Mouse (Mus musculus): ENCODE measurements at regions not wholly inside any gene's neighbourhood (a gene's known extent, or its start where the extent isn't known, plus 50 kb on each side); places are given as distances from the start of the nearest gene placed in this dataset.
"Not testable (repeated sequence)": the region's sequence is repeated elsewhere in the genome, so short reads cannot be mapped to it uniquely, and the experiment has no call there.

DNA sequence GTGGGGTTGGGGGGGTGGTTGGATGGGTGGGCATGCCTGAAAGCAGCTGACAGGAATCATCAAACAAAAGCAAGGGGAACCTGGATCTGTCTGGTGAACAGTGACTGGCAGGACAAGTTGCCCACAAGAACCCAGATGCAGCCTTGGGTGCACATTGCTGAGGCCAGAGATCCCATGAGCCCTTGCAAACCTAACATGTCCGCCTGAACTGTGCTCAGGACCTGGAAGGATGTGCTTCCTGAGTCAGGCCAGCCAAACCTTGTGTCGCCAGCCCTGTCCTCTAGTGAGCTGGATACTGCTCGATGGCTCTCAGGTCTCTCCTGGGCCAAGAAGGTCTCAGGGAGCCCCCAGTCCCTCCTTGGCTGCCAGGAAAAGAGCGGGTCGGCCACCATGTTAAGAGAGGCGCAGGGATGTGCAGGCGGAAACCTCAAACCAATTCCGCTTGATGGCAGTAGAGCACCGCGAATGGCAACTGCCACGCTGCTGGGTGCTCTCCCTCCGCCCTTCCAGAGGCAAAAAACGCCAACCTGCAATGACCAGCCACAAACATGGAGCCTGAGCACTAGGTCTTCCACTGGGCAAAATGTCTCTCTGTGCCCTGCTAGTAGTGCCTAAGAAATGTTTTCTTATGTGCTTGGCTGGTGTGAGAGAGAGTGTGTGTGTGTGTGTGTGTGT is 140.2 kb downstream of the Pls3 start:
- not testable (repeated sequence) for H3K4me1 ChIP-seq (replicated peaks; ENCODE audit: control insufficient read depth, insufficient read depth, low read length); H3K4me2 ChIP-seq (ENCODE audit: low read length); H3K27me3 ChIP-seq (replicated peaks; ENCODE audit: control insufficient read depth, insufficient read depth, low read length); H3K36me3 ChIP-seq (ENCODE audit: control insufficient read depth, insufficient read depth); H3K9me3 ChIP-seq (ENCODE audit: control insufficient read depth, low read length); H3K27ac ChIP-seq (ENCODE audit: low read length); H3K9ac ChIP-seq (replicated peaks; ENCODE audit: low read depth, low read length); ATAC-seq; H3K4me3 ChIP-seq (replicated peaks; ENCODE audit: low read length)
- WGBS, result 74% methylated on average over 8 of the region's 13 CpGs

DNA sequence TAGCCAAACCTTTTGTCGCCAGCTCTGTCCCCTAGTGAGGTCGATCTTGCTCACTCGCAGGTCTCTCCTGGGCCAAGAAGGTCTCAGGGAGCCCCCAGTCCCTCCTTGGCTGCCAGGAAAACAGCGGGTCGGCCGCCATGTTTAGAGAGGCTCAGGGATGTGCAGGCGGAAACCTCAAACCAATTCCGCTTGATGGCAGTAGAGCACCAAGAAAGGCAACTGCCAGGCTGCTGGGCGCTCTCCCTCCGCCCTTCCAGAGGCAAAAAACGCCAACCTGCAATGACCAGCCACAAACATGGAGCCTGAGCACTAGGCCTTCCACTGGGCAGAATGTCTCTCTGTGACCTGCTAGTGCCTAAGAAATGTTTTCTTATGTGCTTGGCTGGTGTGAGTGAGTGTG is 141.3 kb downstream of the Pls3 start:
- H3K9me3 ChIP-seq (ENCODE audit: control insufficient read depth, low read length); H3K4me2 ChIP-seq (ENCODE audit: low read length); H3K4me3 ChIP-seq (replicated peaks; ENCODE audit: low read length); H3K27ac ChIP-seq (ENCODE audit: low read length); H3K36me3 ChIP-seq (ENCODE audit: control insufficient read depth, insufficient read depth); H3K4me1 ChIP-seq (replicated peaks; ENCODE audit: control insufficient read depth, insufficient read depth, low read length); H3K27me3 ChIP-seq (replicated peaks; ENCODE audit: control insufficient read depth, insufficient read depth, low read length); H3K9ac ChIP-seq (replicated peaks; ENCODE audit: low read depth, low read length); ATAC-seq: not testable (repeated sequence)
- 69% methylated on average over 11 of the region's 11 CpGs for WGBS

DNA sequence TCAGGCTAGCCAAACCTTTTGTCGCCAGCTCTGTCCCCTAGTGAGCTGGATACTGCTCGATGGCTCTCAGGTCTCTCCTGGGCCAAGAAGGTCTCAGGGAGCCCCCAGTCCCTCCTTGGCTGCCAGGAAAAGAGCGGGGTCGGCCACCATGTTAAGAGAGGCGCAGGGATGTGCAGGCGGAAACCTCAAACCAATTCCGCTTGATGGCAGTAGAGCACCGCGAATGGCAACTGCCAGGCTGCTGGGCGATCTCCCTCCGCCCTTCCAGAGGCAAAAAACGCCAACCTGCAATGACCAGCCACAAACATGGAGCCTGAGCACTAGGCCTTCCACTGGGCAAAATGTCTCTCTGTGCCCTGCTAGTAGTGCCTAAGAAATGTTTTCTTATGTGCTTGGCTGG is 145.2 kb downstream of the Pls3 start:
- not testable (repeated sequence) for ATAC-seq

DNA sequence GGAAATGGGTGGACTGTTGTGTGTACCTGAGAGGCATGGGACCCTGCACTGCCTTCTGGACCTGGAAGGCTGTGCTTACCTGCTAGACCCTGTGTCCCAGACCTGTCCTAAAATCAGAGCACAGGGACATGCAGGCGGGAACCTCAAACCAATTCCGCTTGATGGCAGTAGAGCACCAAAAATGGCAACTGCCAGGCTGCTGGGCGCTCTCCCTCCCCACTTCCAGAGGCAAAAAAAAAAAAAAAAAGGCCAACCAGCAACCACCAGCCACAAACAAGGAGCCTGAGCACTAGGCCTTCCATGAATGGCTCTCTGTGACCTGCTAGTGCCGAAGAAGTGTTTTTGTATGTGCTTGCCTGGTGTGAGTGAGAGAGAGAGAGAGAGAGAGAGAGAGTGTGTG is 146.5 kb downstream of the Pls3 start:
- H3K9me3 ChIP-seq (ENCODE audit: control insufficient read depth, low read length), result no peaks in the 10 kb centered on the region
- no peaks in the 10 kb centered on the region for H3K27me3 ChIP-seq (replicated peaks; ENCODE audit: control insufficient read depth, insufficient read depth, low read length)
- WGBS, result 75% methylated on average over 4 of the region's 4 CpGs
- no peak overlapping the region for H3K4me3 ChIP-seq (replicated peaks; ENCODE audit: low read length)
- no peak overlapping the region for H3K9ac ChIP-seq (replicated peaks; ENCODE audit: low read depth, low read length)
- H3K4me1 ChIP-seq (replicated peaks; ENCODE audit: control insufficient read depth, insufficient read depth, low read length), result no peaks in the 10 kb centered on the region
- H3K36me3 ChIP-seq (ENCODE audit: control insufficient read depth, insufficient read depth), result no peaks in the 10 kb centered on the region
- no peak overlapping the region for H3K4me2 ChIP-seq (ENCODE audit: low read length)
- ATAC-seq, result no peak
- H3K27ac ChIP-seq (ENCODE audit: low read length), result no peak overlapping the region

More for the DNA sequence above, 145.2 kb downstream of the Pls3 start:
- H3K4me1 ChIP-seq (replicated peaks; ENCODE audit: control insufficient read depth, insufficient read depth, low read length); H3K27me3 ChIP-seq (replicated peaks; ENCODE audit: control insufficient read depth, insufficient read depth, low read length); H3K27ac ChIP-seq (ENCODE audit: low read length); H3K9me3 ChIP-seq (ENCODE audit: control insufficient read depth, low read length); H3K4me3 ChIP-seq (replicated peaks; ENCODE audit: low read length); H3K36me3 ChIP-seq (ENCODE audit: control insufficient read depth, insufficient read depth); H3K9ac ChIP-seq (replicated peaks; ENCODE audit: low read depth, low read length); H3K4me2 ChIP-seq (ENCODE audit: low read length): not testable (repeated sequence)
- WGBS, result 91% methylated on average over 12 of the region's 12 CpGs

DNA sequence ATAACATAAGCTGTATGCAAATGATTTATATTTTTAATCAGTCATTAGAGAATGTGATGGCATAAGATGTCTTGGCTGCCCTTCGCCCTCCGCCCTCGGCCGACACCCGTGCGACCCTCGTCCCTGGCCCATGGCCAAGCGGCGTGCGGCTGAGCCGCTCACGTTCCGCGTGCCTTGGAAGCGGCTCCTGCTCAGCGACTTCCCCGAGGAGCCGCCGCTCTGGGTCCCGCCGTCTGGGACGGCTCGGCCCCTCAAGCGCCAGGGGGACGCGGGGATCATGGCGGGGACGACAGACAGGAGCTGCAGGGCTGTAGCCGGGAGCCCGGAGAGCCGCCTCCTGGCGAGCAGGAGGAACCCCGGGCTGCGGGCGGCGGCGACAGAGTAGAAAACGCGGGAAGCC is 145.5 kb upstream of the Rab39b start:
- not testable (repeated sequence) for H3K36me3 ChIP-seq (ENCODE audit: control insufficient read depth, insufficient read depth); H3K27me3 ChIP-seq (replicated peaks; ENCODE audit: control insufficient read depth, insufficient read depth, low read length); H3K9me3 ChIP-seq (ENCODE audit: control insufficient read depth, low read length); H3K4me1 ChIP-seq (replicated peaks; ENCODE audit: control insufficient read depth, insufficient read depth, low read length); H3K9ac ChIP-seq (replicated peaks; ENCODE audit: low read depth, low read length); H3K4me3 ChIP-seq (replicated peaks; ENCODE audit: low read length); H3K4me2 ChIP-seq (ENCODE audit: low read length); H3K27ac ChIP-seq (ENCODE audit: low read length)
- WGBS, result 62% methylated on average over 26 of the region's 39 CpGs
- 0 out of 2 replicates have a peak, but pooled peaks have one; percentile 20 for ATAC-seq

DNA sequence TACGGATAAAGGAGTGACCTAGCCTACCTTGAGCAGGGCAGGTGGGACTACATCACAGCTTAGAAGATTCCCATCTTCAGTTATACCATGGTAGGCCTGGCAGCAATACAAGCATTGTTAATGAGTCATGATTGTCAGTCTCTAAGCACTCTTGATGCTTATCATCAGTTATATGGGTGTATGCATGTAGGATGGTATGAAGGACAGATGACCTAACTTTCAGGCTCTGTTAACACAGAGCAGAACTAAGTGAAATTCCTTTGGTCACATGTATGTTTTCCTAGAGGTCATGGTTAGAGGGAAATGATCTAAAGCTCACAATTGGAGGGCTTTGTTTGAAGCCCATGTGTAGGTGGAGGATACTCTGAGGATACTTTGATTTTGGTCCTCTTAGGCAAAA is 121.9 kb upstream of the Rab39b start:
- ATAC-seq, result no peak
- 27% methylated on average over 1 of the region's 1 CpGs for WGBS
- H3K36me3 ChIP-seq (ENCODE audit: control insufficient read depth, insufficient read depth), result no peaks in the 10 kb centered on the region

DNA sequence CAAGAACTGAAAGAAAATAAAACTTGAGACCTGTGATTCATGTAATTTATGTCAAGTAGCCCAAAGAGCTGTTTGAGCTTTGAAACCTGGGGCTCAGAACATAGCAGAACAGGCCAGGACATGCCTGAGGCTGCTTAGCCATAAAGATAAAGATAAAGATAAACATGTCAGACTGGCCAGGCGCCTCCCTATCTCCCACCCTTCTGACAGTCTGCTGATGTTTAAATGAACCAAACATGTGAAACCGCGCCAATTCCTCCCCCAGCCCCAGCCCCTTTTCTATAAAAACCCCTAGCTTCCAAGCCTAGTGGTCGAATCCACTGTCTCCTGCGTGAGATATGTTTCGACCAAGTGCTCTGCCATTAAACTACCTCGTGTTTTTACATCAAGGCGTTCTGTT is 97.2 kb upstream of the Rab39b start:
- H3K27ac ChIP-seq (ENCODE audit: low read length); H3K36me3 ChIP-seq (ENCODE audit: control insufficient read depth, insufficient read depth); H3K4me3 ChIP-seq (replicated peaks; ENCODE audit: low read length); H3K9me3 ChIP-seq (ENCODE audit: control insufficient read depth, low read length); ATAC-seq; H3K9ac ChIP-seq (replicated peaks; ENCODE audit: low read depth, low read length); H3K27me3 ChIP-seq (replicated peaks; ENCODE audit: control insufficient read depth, insufficient read depth, low read length); H3K4me1 ChIP-seq (replicated peaks; ENCODE audit: control insufficient read depth, insufficient read depth, low read length); H3K4me2 ChIP-seq (ENCODE audit: low read length): not testable (repeated sequence)
- WGBS, result 94% methylated on average over 8 of the region's 8 CpGs

More for the DNA sequence above, 121.9 kb upstream of the Rab39b start:
- H3K4me2 ChIP-seq (ENCODE audit: low read length), result no peak overlapping the region
- H3K9me3 ChIP-seq (ENCODE audit: control insufficient read depth, low read length), result peaks cover 5% of the 10 kb centered on the region; the same call in 1 of the 2 replicates
- H3K9ac ChIP-seq (replicated peaks; ENCODE audit: low read depth, low read length), result no peak overlapping the region
- no peak overlapping the region for H3K27ac ChIP-seq (ENCODE audit: low read length)
- no peak overlapping the region for H3K4me3 ChIP-seq (replicated peaks; ENCODE audit: low read length)
- no peaks in the 10 kb centered on the region for H3K4me1 ChIP-seq (replicated peaks; ENCODE audit: control insufficient read depth, insufficient read depth, low read length)
- no peaks in the 10 kb centered on the region for H3K27me3 ChIP-seq (replicated peaks; ENCODE audit: control insufficient read depth, insufficient read depth, low read length)

DNA sequence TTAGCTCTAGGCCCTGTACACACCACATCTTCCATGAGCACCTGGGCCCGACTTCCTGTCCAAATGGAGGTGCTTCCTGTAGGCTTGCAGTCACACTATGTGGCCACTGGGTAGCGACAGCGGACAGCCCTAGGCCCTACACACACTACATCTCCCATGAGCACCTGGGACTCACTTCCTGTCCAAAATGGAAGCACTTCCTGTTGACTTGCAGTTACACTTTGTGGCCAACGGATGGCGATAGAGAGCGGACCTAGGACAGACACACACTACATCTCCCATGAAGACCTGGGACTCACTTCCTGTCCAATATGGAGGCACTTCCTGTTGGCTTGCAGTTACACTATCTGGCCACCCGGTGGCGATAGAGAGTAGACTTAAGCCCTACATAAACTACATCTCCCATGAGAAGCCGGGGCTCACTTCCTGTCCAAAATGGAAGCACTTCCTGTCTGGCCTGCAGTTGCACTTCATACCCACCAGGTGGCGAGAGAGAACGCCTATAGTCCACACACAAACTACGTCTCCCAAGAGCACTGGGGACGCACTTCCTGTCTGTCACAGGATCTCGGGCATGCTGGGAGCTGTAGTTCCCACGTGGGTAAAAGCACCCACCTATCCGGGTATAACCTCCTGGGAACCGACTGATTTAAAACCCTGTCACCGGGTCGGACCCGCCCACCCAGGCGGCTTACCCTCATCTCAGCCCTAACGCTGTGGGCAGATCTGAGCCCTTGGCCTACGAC is 96.1 kb upstream of the Rab39b start:
- WGBS, result 13% methylated on average over 23 of the region's 23 CpGs
- Histone ChIP-seq H3K4me3 (replicated peaks; ENCODE audit: low read length) (peak overlapping the region; percentile 40), H3K4me1 (replicated peaks; ENCODE audit: control insufficient read depth, insufficient read depth, low read length) (no peaks in the 10 kb centered on the region), H3K27ac (ENCODE audit: low read length) (no peak overlapping the region), H3K27me3 (replicated peaks; ENCODE audit: control insufficient read depth, insufficient read depth, low read length) (no peaks in the 10 kb centered on the region), H3K9ac (replicated peaks; ENCODE audit: low read depth, low read length) (no peak overlapping the region), H3K4me2 (ENCODE audit: low read length) (peak overlapping the region; percentile 49), H3K9me3 (ENCODE audit: control insufficient read depth, low read length) (peaks cover 5% of the 10 kb centered on the region; the same call in 1 of the 2 replicates), H3K36me3 (ENCODE audit: control insufficient read depth, insufficient read depth) (no peaks in the 10 kb centered on the region)
- ATAC-seq, result peak; percentile 96

DNA sequence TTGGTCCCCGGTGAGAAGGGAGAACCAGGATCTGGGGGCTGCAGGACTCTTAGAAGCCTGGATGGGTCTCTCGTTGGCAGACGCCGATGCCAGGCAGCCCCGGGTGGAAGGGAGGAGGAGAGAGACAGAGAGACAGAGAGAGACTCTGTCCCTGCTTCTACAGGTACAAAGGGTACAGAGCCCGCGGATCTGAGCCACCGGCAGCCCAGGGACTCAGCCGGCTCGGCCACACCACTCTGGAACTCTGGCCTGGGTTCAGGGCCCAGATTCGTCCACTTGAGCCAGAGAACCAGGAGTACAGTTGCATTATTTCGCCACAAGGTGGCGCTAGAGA is 95.5 kb upstream of the Rab39b start:
- H3K36me3 ChIP-seq (ENCODE audit: control insufficient read depth, insufficient read depth), result no peaks in the 10 kb centered on the region
- peak overlapping the region; percentile 3 for H3K4me3 ChIP-seq (replicated peaks; ENCODE audit: low read length)
- no peak overlapping the region for H3K27ac ChIP-seq (ENCODE audit: low read length)
- H3K9ac ChIP-seq (replicated peaks; ENCODE audit: low read depth, low read length), result peak overlapping the region; percentile 6
- H3K9me3 ChIP-seq (ENCODE audit: control insufficient read depth, low read length), result peaks cover 5% of the 10 kb centered on the region; the same call in 1 of the 2 replicates
- WGBS, result 42% methylated on average over 11 of the region's 13 CpGs
- no peaks in the 10 kb centered on the region for H3K4me1 ChIP-seq (replicated peaks; ENCODE audit: control insufficient read depth, insufficient read depth, low read length)
- peak overlapping the region; percentile 35 for H3K4me2 ChIP-seq (ENCODE audit: low read length)
- ATAC-seq, result no peak
- no peaks in the 10 kb centered on the region for H3K27me3 ChIP-seq (replicated peaks; ENCODE audit: control insufficient read depth, insufficient read depth, low read length)

Measured in forebrain, embryonic 16.5 days (tissue).